8 mouse cellular contexts compared by ENCODE assay signal in the genomic region with DNA sequence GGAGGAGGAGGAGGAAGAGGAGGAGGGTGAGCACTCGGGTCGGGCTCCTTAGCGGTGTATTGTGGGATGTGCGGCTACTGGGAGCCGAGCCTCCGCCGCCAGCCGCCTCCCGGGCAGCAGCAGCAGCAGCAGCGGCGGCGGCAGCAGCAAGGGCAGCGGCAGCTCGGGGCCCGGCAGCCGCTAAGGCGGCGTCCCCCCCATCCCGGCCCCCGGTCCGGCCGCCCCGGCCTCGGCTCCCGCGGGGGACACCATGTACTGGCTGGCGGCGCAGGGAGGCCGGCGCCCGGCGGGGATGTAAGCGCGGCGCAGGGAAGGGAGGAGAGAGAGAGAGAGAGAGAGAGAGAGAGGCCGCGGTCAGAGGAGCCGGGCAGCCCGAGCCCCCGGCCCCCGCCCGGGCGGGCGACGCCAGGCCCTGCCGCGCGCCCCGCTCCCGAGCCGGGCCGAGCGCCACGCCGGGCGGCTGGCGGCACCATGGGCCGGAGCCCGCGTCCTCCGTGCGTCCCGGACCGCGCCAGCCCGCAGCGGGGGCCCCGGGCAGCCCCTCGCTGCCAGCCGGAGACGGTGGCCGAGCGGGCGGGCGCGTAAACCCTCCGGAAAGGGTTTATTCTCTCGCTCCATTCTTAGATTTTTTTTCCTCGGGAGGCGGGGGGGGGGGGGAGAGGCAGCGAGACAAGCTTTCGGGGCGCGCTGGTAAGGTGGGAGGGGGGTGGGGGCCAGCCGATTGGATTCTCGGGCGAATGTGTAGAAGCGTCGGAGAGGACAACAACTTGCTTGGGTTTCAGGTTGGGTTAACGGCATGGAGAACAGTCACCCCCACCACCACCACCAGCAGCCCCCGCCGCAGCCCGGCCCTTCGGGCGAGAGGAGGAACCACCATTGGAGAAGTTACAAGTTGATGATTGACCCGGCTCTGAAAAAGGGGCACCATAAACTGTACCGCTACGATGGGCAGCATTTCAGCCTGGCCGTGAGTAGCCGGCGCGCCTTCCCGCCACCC. TPM values are rescaled to one million over a fixed set of nuclear protein-coding genes. Genes with fewer than 3 reads are reported as not detected.
DNase-seq lines count a peak whose midpoint lies in the region; ATAC-seq and TF ChIP-seq lines count a peak whose summit lies in the region.

Setd1b (plus strand) TSS at position 33 of the 997 bp plus-strand sequence.

- H3K9me3 ChIP-seq in forebrain, embryonic 12.5 days = no peaks in the 10 kb centered on the region
- H3K9me3 ChIP-seq in hindbrain, embryonic 11.5 days (ENCODE audit: control insufficient read depth, low read length) = no peaks in the 10 kb centered on the region
- H3K9me3 ChIP-seq in midbrain, embryonic 11.5 days (ENCODE audit: control insufficient read depth, low read length) = no peaks in the 10 kb centered on the region
- no peaks in the 10 kb centered on the region for H3K9me3 ChIP-seq in stomach, postnatal 0 days (ENCODE audit: control insufficient read depth, low read length)

- peaks cover 42% of the 10 kb centered on the region for H3K4me1 ChIP-seq in forebrain, embryonic 12.5 days
- peaks cover 11% of the 10 kb centered on the region for H3K4me1 ChIP-seq in hindbrain, embryonic 11.5 days (replicated peaks; ENCODE audit: control insufficient read depth, insufficient read depth, low read length)
- H3K4me1 ChIP-seq in midbrain, embryonic 11.5 days (ENCODE audit: control insufficient read depth, insufficient read depth, low read length) = peaks cover 26% of the 10 kb centered on the region
- H3K4me1 ChIP-seq in stomach, postnatal 0 days (replicated peaks; ENCODE audit: control insufficient read depth, insufficient read depth) = peaks cover 5% of the 10 kb centered on the region; the same call in 1 of the 2 replicates

- peak within 1 kb of the TSS; percentile 99 for H3K9ac ChIP-seq in forebrain, embryonic 12.5 days
- H3K9ac ChIP-seq in hindbrain, embryonic 11.5 days (ENCODE audit: low read depth, low read length) = peak within 1 kb of the TSS; percentile 99
- peak within 1 kb of the TSS; percentile 99 for H3K9ac ChIP-seq in midbrain, embryonic 11.5 days (ENCODE audit: low read length)
- peak within 1 kb of the TSS; percentile 98 for H3K9ac ChIP-seq in stomach, postnatal 0 days (ENCODE audit: low read length)

- peak in 1 of 2 experiments; percentile 50 for DNase-seq in left cerebral cortex, adult 18-20 months (ENCODE audit: low spot score in 2 of 2)
- no peak for DNase-seq in left cerebral cortex, adult 11 months (ENCODE audit: low spot score)
- DNase-seq in adrenal gland, postnatal 25 days = peak; percentile 52
- DNase-seq in hindbrain, embryonic 11.5 days (ENCODE audit: low spot score) = peak; percentile 78
- peak in 1 of 2 experiments; percentile 60 for DNase-seq in left cerebral cortex, postnatal 14 days (ENCODE audit: low spot score in 2 of 2)
- peak; percentile 97 for DNase-seq in midbrain, embryonic 11.5 days (ENCODE audit: low spot score, missing footprints)
- peak; percentile 69 for DNase-seq in stomach, postnatal 0 days (ENCODE audit: low spot score)

- no peak for TF ChIP-seq CTCF in stomach, postnatal 0 days (IDR thresholded peaks at IDR 0.05; ENCODE audit: low read depth)

- peak within 1 kb of the TSS; percentile 100 for H3K27ac ChIP-seq in forebrain, embryonic 12.5 days
- peak within 1 kb of the TSS; percentile 100 for H3K27ac ChIP-seq in hindbrain, embryonic 11.5 days (ENCODE audit: low read depth, low read length)
- peak within 1 kb of the TSS; percentile 100 for H3K27ac ChIP-seq in midbrain, embryonic 11.5 days (ENCODE audit: low read depth, low read length)
- peak within 1 kb of the TSS; percentile 100 for H3K27ac ChIP-seq in stomach, postnatal 0 days (replicated peaks)

- no peak for TF ChIP-seq EP300 in stomach, postnatal 0 days (optimal IDR thresholded peaks at IDR 0.05)

- intact Hi-C loops in left cerebral cortex, postnatal 14 days (cut with DNase I) = no loop called here

- under 1% methylated on average over 83 of the region's 103 CpGs for WGBS in forebrain, embryonic 12.5 days
- WGBS in hindbrain, embryonic 11.5 days = under 1% methylated on average over 49 of the region's 103 CpGs
- under 1% methylated on average over 50 of the region's 103 CpGs for WGBS in midbrain, embryonic 11.5 days
- WGBS in stomach, postnatal 0 days = under 1% methylated on average over 81 of the region's 103 CpGs

- peak within 1 kb of the TSS; percentile 100 for H3K4me2 ChIP-seq in forebrain, embryonic 12.5 days
- peak within 1 kb of the TSS; percentile 100 for H3K4me2 ChIP-seq in hindbrain, embryonic 11.5 days (replicated peaks; ENCODE audit: low read depth, low read length)
- peak within 1 kb of the TSS; percentile 100 for H3K4me2 ChIP-seq in midbrain, embryonic 11.5 days
- peak within 1 kb of the TSS; percentile 100 for H3K4me2 ChIP-seq in stomach, postnatal 0 days (replicated peaks; ENCODE audit: low read depth)

- ATAC-seq in forebrain, embryonic 12.5 days (ENCODE audit: low FRiP score) = peak; percentile 33; the same call in 1 of the 2 replicates
- 0 out of 2 replicates have a peak, but pooled peaks have one; percentile 10 for ATAC-seq in hindbrain, embryonic 11.5 days (ENCODE audit: low FRiP score)
- ATAC-seq in midbrain, embryonic 11.5 days (ENCODE audit: low FRiP score) = peak; percentile 31
- no peak for ATAC-seq in stomach, postnatal 0 days (ENCODE audit: low FRiP score, low TSS enrichment)

- peaks cover 24% of the 10 kb centered on the region for H3K36me3 ChIP-seq in forebrain, embryonic 12.5 days (replicated peaks)
- H3K36me3 ChIP-seq in hindbrain, embryonic 11.5 days (ENCODE audit: control insufficient read depth, insufficient read depth, low read length) = peaks cover 8% of the 10 kb centered on the region; the same call in 1 of the 2 replicates
- H3K36me3 ChIP-seq in midbrain, embryonic 11.5 days (ENCODE audit: control insufficient read depth, insufficient read depth, low read length) = peaks cover 3% of the 10 kb centered on the region
- peaks cover 9% of the 10 kb centered on the region for H3K36me3 ChIP-seq in stomach, postnatal 0 days (ENCODE audit: control insufficient read depth, insufficient read depth, low read length)

- no peaks in the 10 kb centered on the region for H3K27me3 ChIP-seq in forebrain, embryonic 12.5 days
- no peaks in the 10 kb centered on the region for H3K27me3 ChIP-seq in hindbrain, embryonic 11.5 days (ENCODE audit: control insufficient read depth, insufficient read depth, low read length)
- no peaks in the 10 kb centered on the region for H3K27me3 ChIP-seq in midbrain, embryonic 11.5 days (ENCODE audit: control insufficient read depth, insufficient read depth, low read length)
- no peaks in the 10 kb centered on the region for H3K27me3 ChIP-seq in stomach, postnatal 0 days (ENCODE audit: control insufficient read depth, insufficient read depth, low read length)

- H3K4me3 ChIP-seq in forebrain, embryonic 12.5 days (replicated peaks) = peak within 1 kb of the TSS; percentile 81
- H3K4me3 ChIP-seq in hindbrain, embryonic 11.5 days (ENCODE audit: low read depth, low read length) = peak within 1 kb of the TSS; percentile 96
- H3K4me3 ChIP-seq in midbrain, embryonic 11.5 days (ENCODE audit: low read depth, low read length) = peak within 1 kb of the TSS; percentile 95
- peak within 1 kb of the TSS; percentile 92 for H3K4me3 ChIP-seq in stomach, postnatal 0 days (ENCODE audit: low read depth, low read length)

RNA-seq across cellular contexts. Expression of gene Setd1b, which starts in this region (rescaled TPM):
- total RNA-seq in left cerebral cortex, adult 18-20 months (2021) = 10 to 100 TPM; 34.0 to 34.5 TPM
- 34.7 and 41.6 TPM in 2 replicates for total RNA-seq in adrenal gland, postnatal 25 days (2021)
- 13.1 and 13.6 TPM in 2 replicates for polyA plus RNA-seq in forebrain, embryonic 12.5 days (2016; fragmentation: Nextera tagmentation; extraction: Ambion mirVana)
- polyA plus RNA-seq in hindbrain, embryonic 11.5 days (2014; fragmentation: Nextera tagmentation; extraction: Ambion mirVana) = 11.0 and 14.2 TPM in 2 replicates
- 10 to 100 TPM; 31.3 to 31.4 TPM for total RNA-seq in left cerebral cortex, postnatal 14 days (2021)
- 9.8 and 10.0 TPM in 2 replicates for polyA plus RNA-seq in midbrain, embryonic 11.5 days (2014; fragmentation: Nextera tagmentation; extraction: Ambion mirVana)
- 4.5 and 4.7 TPM in 2 replicates for polyA plus RNA-seq in stomach, postnatal 0 days (2015; fragmentation: Nextera tagmentation; extraction: Ambion mirVana)
